Mouse (Mus musculus) MEL (cell line): ENCODE measurements around the gene Mtx2. TPM values are rescaled to one million over a fixed set of nuclear protein-coding genes. Genes with fewer than 3 reads are reported as not detected.

Experiments used
- DNase-seq: peaks from one replicate; pipeline ENCODE4 v3.0.0; 2011; ENCODE audit warnings: low read depth, low spot score
- H3K27ac ChIP-seq: 2 replicates; pipeline ENCODE4 v1.5.1; 2012; ENCODE audit warnings: low read depth, mild to moderate bottlenecking, control low read depth, low read length, moderate library complexity; ENCODE audit not compliant: control insufficient read depth
- H3K27me3 ChIP-seq, 2 experiments: fragments of 150-350 bp in 1 of 2; sonication (generic) in 1 of 2; 2 replicates each; pipeline ENCODE4 v1.6.1; 2012; ENCODE audit warnings: low read length in 2 of 2, mild to moderate bottlenecking in 2 of 2, improper control_type of control experiment in 1 of 2, moderate library complexity in 1 of 2; ENCODE audit not compliant: insufficient read depth in 2 of 2, control insufficient read depth in 1 of 2
- H3K36me3 ChIP-seq, 2 experiments: 2 replicates each; pipeline ENCODE4 v1.6.1; 2012 to 2014; ENCODE audit warnings: low read length in 2 of 2, improper control_type of control experiment in 1 of 2, inconsistent platforms in 1 of 2, mild to moderate bottlenecking in 1 of 2; ENCODE audit not compliant: insufficient read depth in 2 of 2, control insufficient read depth in 1 of 2
- H3K4me1 ChIP-seq, 2 experiments: fragments of 150-350 bp in 1 of 2; sonication (generic) in 1 of 2; 2 replicates each; pipeline ENCODE4 v1.6.1; 2012; ENCODE audit warnings: low read length in 2 of 2, improper control_type of control experiment in 1 of 2, mild to moderate bottlenecking in 1 of 2; ENCODE audit not compliant: insufficient read depth in 2 of 2, control insufficient read depth in 1 of 2
- H3K4me3 ChIP-seq, 2 experiments: fragments of 150-350 bp in 1 of 2; sonication (generic) in 1 of 2; 2 replicates each; pipeline ENCODE4 v1.5.1; 2012; ENCODE audit warnings: low read depth in 2 of 2, low read length in 2 of 2, mild to moderate bottlenecking in 2 of 2, moderate library complexity in 2 of 2, control low read depth in 1 of 2, improper control_type of control experiment in 1 of 2; ENCODE audit not compliant: control insufficient read depth in 1 of 2, insufficient read depth in 1 of 2
- H3K79me2 ChIP-seq: 2 replicates; pipeline ENCODE4 v1.6.1; 2012; ENCODE audit warnings: mild to moderate bottlenecking, low read length, moderate library complexity; ENCODE audit not compliant: control insufficient read depth, poor library complexity, insufficient read depth
- H3K9ac ChIP-seq: 2 replicates; pipeline ENCODE4 v1.6.1; 2012; ENCODE audit warnings: low read depth, mild to moderate bottlenecking, control low read depth, low read length, moderate library complexity; ENCODE audit not compliant: control insufficient read depth, poor library complexity, severe bottlenecking
- H3K9me3 ChIP-seq: fragments of 150-350 bp; sonication (generic); replicated peaks from 2 replicates; pipeline ENCODE4 v1.6.1; 2012; ENCODE audit warnings: mild to moderate bottlenecking, low read length, improper control_type of control experiment, moderate library complexity; ENCODE audit not compliant: insufficient read depth
- BHLHE40 ChIP-seq: IDR thresholded peaks from 2 replicates; pipeline ENCODE4 v1.6.1; 2012; ENCODE audit warnings: low read depth, mild to moderate bottlenecking, inconsistent platforms, low read length, improper control_type of control experiment, borderline replicate concordance
- CTCF ChIP-seq, 3 experiments: IDR thresholded peaks in 2 of 3; conservative IDR thresholded peaks in 1 of 3; 2 replicates each; pipeline ENCODE4 v1.5.1; 2011 to 2012; ENCODE audit warnings: low read length in 3 of 3, low read depth in 2 of 3, mild to moderate bottlenecking in 2 of 3, improper control_type of control experiment in 1 of 3, inconsistent platforms in 1 of 3, mixed read lengths in 1 of 3, moderate library complexity in 1 of 3; ENCODE audit not compliant: control insufficient read depth in 1 of 3, insufficient read depth in 1 of 3, poor library complexity in 1 of 3, severe bottlenecking in 1 of 3
- E2F4 ChIP-seq: IDR thresholded peaks from 2 replicates; pipeline ENCODE4 v1.6.1; 2011; ENCODE audit warnings: low read depth, low read length, improper control_type of control experiment, borderline replicate concordance
- ELF1 ChIP-seq: IDR thresholded peaks from 2 replicates; pipeline ENCODE4 v1.6.1; 2014; ENCODE audit warnings: low read depth, mild to moderate bottlenecking, inconsistent platforms, low read length, improper control_type of control experiment, moderate library complexity
- EP300 ChIP-seq, 2 experiments: IDR thresholded peaks; 2 replicates each; pipeline ENCODE4 v1.6.1; 2011; ENCODE audit warnings: improper control_type of control experiment in 2 of 2, low read length in 2 of 2, low read depth in 1 of 2, mild to moderate bottlenecking in 1 of 2
- GABPA ChIP-seq: IDR thresholded peaks from 2 replicates; pipeline ENCODE4 v1.6.1; 2012; ENCODE audit warnings: low read depth, mild to moderate bottlenecking, inconsistent platforms, low read length, improper control_type of control experiment, moderate library complexity
- JUND ChIP-seq: IDR thresholded peaks from 2 replicates; pipeline ENCODE4 v1.6.1; 2011; ENCODE audit warnings: low read depth, mild to moderate bottlenecking, improper control_type of control experiment, low read length
- MAFK ChIP-seq: IDR thresholded peaks from 2 replicates; pipeline ENCODE4 v1.6.1; 2011; ENCODE audit warnings: low read depth, mild to moderate bottlenecking, low read length, improper control_type of control experiment, borderline replicate concordance
- MAZ ChIP-seq: IDR thresholded peaks from 2 replicates; pipeline ENCODE4 v1.6.1; 2012; ENCODE audit warnings: low read depth, mild to moderate bottlenecking, inconsistent platforms, low read length, improper control_type of control experiment
- MEF2A ChIP-seq: IDR thresholded peaks from 2 replicates; pipeline ENCODE4 v1.6.1; 2014; ENCODE audit warnings: low read depth, mild to moderate bottlenecking, inconsistent platforms, low read length, improper control_type of control experiment; ENCODE audit not compliant: poor library complexity, insufficient replicate concordance, severe bottlenecking; ENCODE audit errors: extremely low read depth
- MXI1 ChIP-seq: IDR thresholded peaks from 2 replicates; pipeline ENCODE4 v1.6.1; 2011; ENCODE audit warnings: mild to moderate bottlenecking, low read depth, low read length, improper control_type of control experiment
- MYB ChIP-seq: IDR thresholded peaks from 2 replicates; pipeline ENCODE4 v1.6.1; 2011; ENCODE audit warnings: mild to moderate bottlenecking, low read depth, low read length, improper control_type of control experiment
- MYC ChIP-seq: IDR thresholded peaks from 2 replicates; pipeline ENCODE4 v1.6.1; 2011; ENCODE audit warnings: low read depth, mild to moderate bottlenecking, low read length, improper control_type of control experiment, moderate library complexity
- NELFE ChIP-seq: IDR thresholded peaks from 2 replicates; pipeline ENCODE4 v1.6.1; 2011; ENCODE audit warnings: low read depth, low read length, improper control_type of control experiment
- RAD21 ChIP-seq: IDR thresholded peaks from 2 replicates; pipeline ENCODE4 v1.6.1; 2011; ENCODE audit warnings: mild to moderate bottlenecking, low read depth, low read length, improper control_type of control experiment
- RCOR1 ChIP-seq: IDR thresholded peaks from 2 replicates; pipeline ENCODE4 v1.6.1; 2012; ENCODE audit warnings: low read depth, mild to moderate bottlenecking, inconsistent platforms, low read length, improper control_type of control experiment
- TBP ChIP-seq: IDR thresholded peaks from 2 replicates; pipeline ENCODE4 v1.8.0; 2011; ENCODE audit warnings: low read depth, low read length, improper control_type of control experiment
- ZC3H11A ChIP-seq: IDR thresholded peaks from 2 replicates; pipeline ENCODE4 v1.6.1; 2012; ENCODE audit warnings: low read depth, mild to moderate bottlenecking, inconsistent platforms, low read length, improper control_type of control experiment
- ZNF384 ChIP-seq: IDR thresholded peaks from 2 replicates; pipeline ENCODE4 v1.6.1; 2012; ENCODE audit warnings: low read depth, mild to moderate bottlenecking, inconsistent platforms, low read length, improper control_type of control experiment
- polyA plus RNA-seq, 2 experiments: library from polyadenylated mRNA; stranded (reverse) in 1 of 2; unstranded in 1 of 2; fragments of >175 nt in 1 of 2; fragments of >200 nt in 1 of 2; gene quantifications; 2 replicates each; pipeline versions ENCODE4 v1.2.1 to v1.2.4; 2012; ENCODE audit warnings: low replicate concordance in 2 of 2, low read depth in 1 of 2; ENCODE audit not compliant: insufficient read length in 2 of 2, insufficient read depth in 1 of 2, missing spikeins in 1 of 2
- total RNA-seq: library from RNA; depleted of rRNA; stranded (reverse); fragments of 300-350 nt; gene quantifications from 2 replicates; pipeline ENCODE4 v1.2.3, GENCODE M21; 2012

The Mtx2 gene
- total and polyA plus RNA-seq, 3 experiments = 81.9 to 1,244 (median 152) TPM

GRCm38 (mm10) chr2:74808431-74808830 is 17.2 kb upstream of the Mtx2 start:
- no peaks in the 10 kb centered on the region for H3K9me3 ChIP-seq
- H3K4me1 ChIP-seq = no peaks in the 10 kb centered on the region
- no peak for TF ChIP-seq ZNF384
- no peak for TF ChIP-seq MYC
- no peak for TF ChIP-seq CTCF (IDR thresholded peaks at IDR 0.05 in 2 of 3, conservative IDR thresholded peaks at IDR 0.05 in 1 of 3; ENCODE audit: control insufficient read depth in 1 of 3, insufficient read depth in 1 of 3, low read depth in 2 of 3, low read length in 3 of 3, poor library complexity in 1 of 3, severe bottlenecking in 1 of 3)
- no peak for TF ChIP-seq MYB
- TF ChIP-seq BHLHE40 = no peak
- no peak for TF ChIP-seq JUND
- no peak for TF ChIP-seq ELF1
- no peak for TF ChIP-seq EP300 (IDR thresholded peaks at IDR 0.05; ENCODE audit: low read depth in 1 of 2, low read length in 2 of 2)
- no peak for TF ChIP-seq NELFE
- TF ChIP-seq MXI1 = no peak

GRCm38 (mm10) chr2:74822654-74823053 is 2.9 kb upstream of the Mtx2 start:
- TF ChIP-seq RAD21 (no peak), GABPA (no peak), ZC3H11A (no peak), BHLHE40 (no peak), RCOR1 (no peak), MAZ (no peak), E2F4 (no peak), MEF2A (no peak), TBP (no peak), MYC (no peak), MAFK (no peak), ELF1 (no peak)

More at GRCm38 (mm10) chr2:74808431-74808830, 17.2 kb upstream of the Mtx2 start:
- H3K36me3 ChIP-seq = no peaks in the 10 kb centered on the region
- no peak overlapping the region for H3K27ac ChIP-seq
- no peak for DNase-seq
- no peak overlapping the region for H3K9ac ChIP-seq
- H3K79me2 ChIP-seq = no peaks in the 10 kb centered on the region
- peaks cover 6 to 16% of the 10 kb centered on the region in 2 experiments for H3K27me3 ChIP-seq
- no peak overlapping the region for H3K4me3 ChIP-seq

More at GRCm38 (mm10) chr2:74822654-74823053, 2.9 kb upstream of the Mtx2 start:
- Histone ChIP-seq H3K9me3 (no peaks in the 10 kb centered on the region), H3K4me1 (peaks cover 4 to 6% of the 10 kb centered on the region in 2 experiments; a peak in 2 of 4 replicates), H3K27ac (no peak overlapping the region), H3K4me3 (no peak overlapping the region), H3K9ac (no peak overlapping the region), H3K27me3 (peaks cover 6 to 7% of the 10 kb centered on the region in 2 experiments), H3K79me2 (peaks cover 8% of the 10 kb centered on the region), H3K36me3 (peaks cover 0 to 8% of the 10 kb centered on the region in 2 experiments; a peak in 2 of 4 replicates)
- no peak for DNase-seq
